In the genomic region with DNA sequence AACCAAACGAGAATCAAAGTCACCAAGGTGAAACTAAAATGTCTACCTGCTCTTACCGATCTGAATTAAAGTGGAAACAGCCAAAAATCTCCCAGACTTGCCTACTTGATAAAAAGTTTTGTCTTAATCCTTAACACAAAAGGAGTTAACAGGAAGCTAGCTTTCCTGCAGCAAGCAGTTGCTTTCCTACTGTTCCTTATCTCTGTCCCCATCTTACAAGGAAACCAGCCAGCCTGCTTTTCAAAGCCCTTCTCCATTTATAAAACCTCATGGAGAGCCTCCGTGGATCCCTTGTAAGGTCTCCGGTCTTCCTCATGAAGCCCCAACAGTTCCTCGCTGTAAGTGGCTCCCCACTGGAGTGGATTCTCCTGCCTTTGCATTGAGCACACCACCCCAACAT, we compare ENCODE assay signal across 17 mouse cellular contexts. TPM values are rescaled to one million over a fixed set of nuclear protein-coding genes. Genes with fewer than 3 reads are reported as not detected.
"Had no signal": no experiment of that assay in that cellular context is flagged by ENCODE, and none has a peak within 500 bp of the region (broad histone marks: within the 10 kb centered on the region; RNA-seq: fewer than 3 reads in every experiment).

No protein-coding gene starts in this region.

- DNase-seq: kidney, adult 8-10 months; kidney, postnatal 36 days; layer of hippocampus, adult 9-11 months; layer of hippocampus, postnatal 36 days; lung, embryonic 14.5 days; lung, postnatal 4 days; midbrain, embryonic 14.5 days; thymus, adult 18-20 months; thymus, postnatal 25 days had no signal

- H3K9ac ChIP-seq: limb, embryonic 15.5 days; liver, embryonic 12.5 days; lung, embryonic 14.5 days; neural tube, embryonic 12.5 days had no signal

- H3K4me2 ChIP-seq: limb, embryonic 15.5 days; liver, embryonic 12.5 days; lung, embryonic 14.5 days; neural tube, embryonic 12.5 days had no signal

- H3K4me3 ChIP-seq: limb, embryonic 15.5 days; liver, embryonic 12.5 days; midbrain, embryonic 10.5 days; myocyte; neural tube, embryonic 12.5 days had no signal

- H3K4me1 ChIP-seq: limb, embryonic 15.5 days; neural tube, embryonic 12.5 days had no signal

- H3K27me3 ChIP-seq: limb, embryonic 15.5 days; neural tube, embryonic 12.5 days had no signal

- H3K27ac ChIP-seq: limb, embryonic 15.5 days; liver, embryonic 12.5 days; midbrain, embryonic 10.5 days; neural tube, embryonic 12.5 days; stomach, postnatal 0 days had no signal

- ATAC-seq: intestine, embryonic 16.5 days; liver, embryonic 12.5 days had no signal

- H3K9me3 ChIP-seq: limb, embryonic 15.5 days; liver, embryonic 12.5 days; midbrain, embryonic 10.5 days; neural tube, embryonic 12.5 days had no signal

RNA-seq across cellular contexts. Expression of gene Disp2, which starts 58.8 kb away (rescaled TPM):
- total RNA-seq: neutrophil, adult 5-6 weeks had no signal
